Mouse (Mus musculus): ENCODE results near the gene Sertad2.

GRCm38 (mm10) chr11:20639918-20640447 lies 96.9 kb downstream of the Sertad2 start:
- no peak for TF ChIP-seq CTCF (IDR thresholded peaks at IDR 0.05; ENCODE audit: insufficient read depth, low read depth, low read length)
- no peak for TF ChIP-seq POLR2A (IDR thresholded peaks at IDR 0.05; ENCODE audit: insufficient read depth, low read depth, low read length)

All from olfactory bulb, adult 2 months (tissue).